Mouse (Mus musculus): Measurements from ENCODE around the gene 9330161L09Rik.
"Not testable (repeated sequence)": the region's sequence is repeated elsewhere in the genome, so short reads cannot be mapped to it uniquely, and the experiment has no call there.

9330161L09Rik gene

GRCm38 (mm10) chr12:103407720-103408119 is at the start of gene 9330161L09Rik:
Gene 9330161L09Rik, minus strand, starts transcription at chr12:103407820.
- DNase-seq, result no peak

- DNase-seq, result no peak
Measured at GRCm38 (mm10) chr12:103457140-103457539, 49.5 kb upstream of the 9330161L09Rik start, which contains the start of gene Ifi27l2b. Gene Ifi27l2b, minus strand, starts transcription at chr12:103457223.

GRCm38 (mm10) chr12:103456727-103457126 is 49.1 kb upstream of the 9330161L09Rik start:
- DNase-seq, result not testable (repeated sequence)

- DNase-seq, result no peak
Measured at GRCm38 (mm10) chr12:103453361-103453760, 45.7 kb upstream of the 9330161L09Rik start.

- DNase-seq, result no peak
Measured at GRCm38 (mm10) chr12:103445060-103445459, 37.4 kb upstream of the 9330161L09Rik start.

- not testable (repeated sequence) for DNase-seq
Measured at GRCm38 (mm10) chr12:103444261-103444660, 36.6 kb upstream of the 9330161L09Rik start.

- peak; percentile 47 for DNase-seq
Measured at GRCm38 (mm10) chr12:103443524-103443923, 35.9 kb upstream of the 9330161L09Rik start, which contains the start of gene Ifi27l2a. Gene Ifi27l2a, minus strand, starts transcription at chr12:103443680.

GRCm38 (mm10) chr12:103437601-103438000 is 30.0 kb upstream of the 9330161L09Rik start:
- DNase-seq, result no peak

- no peak for DNase-seq
Measured at GRCm38 (mm10) chr12:103434861-103435260, 27.2 kb upstream of the 9330161L09Rik start.

- DNase-seq, result peak; percentile 61 to 63
Measured at GRCm38 (mm10) chr12:103433986-103434731, 26.5 kb upstream of the 9330161L09Rik start, which contains the start of gene Ifi27. Gene Ifi27, plus strand, starts transcription at chr12:103434211.

GRCm38 (mm10) chr12:103433430-103433829 is 25.8 kb upstream of the 9330161L09Rik start:
- DNase-seq, result no peak

GRCm38 (mm10) chr12:103426710-103427109 is 19.1 kb upstream of the 9330161L09Rik start:
- DNase-seq, result no peak

GRCm38 (mm10) chr12:103425729-103426470 is 18.3 kb upstream of the 9330161L09Rik start, which contains the start of gene Ddx24:
Gene Ddx24, minus strand, starts transcription at chr12:103425830.
- peak; percentile 99 for DNase-seq

GRCm38 (mm10) chr12:103425016-103425728 is 17.6 kb upstream of the 9330161L09Rik start:
- no peak for DNase-seq

GRCm38 (mm10) chr12:103408144-103408543 is 524 bp upstream of the 9330161L09Rik start:
- DNase-seq, result no peak

- no peak for DNase-seq
Measured at GRCm38 (mm10) chr12:103404131-103404530, 3.5 kb downstream of the 9330161L09Rik start.

- DNase-seq, result peak; percentile 18 to 21
Measured at GRCm38 (mm10) chr12:103396751-103397150, 10.9 kb downstream of the 9330161L09Rik start.

- no peak for DNase-seq
Measured at GRCm38 (mm10) chr12:103395486-103396275, 11.9 kb downstream of the 9330161L09Rik start.

- DNase-seq, result no peak
Measured at GRCm38 (mm10) chr12:103393528-103393927, 14.1 kb downstream of the 9330161L09Rik start.

GRCm38 (mm10) chr12:103391098-103391497 is 16.5 kb downstream of the 9330161L09Rik start:
- DNase-seq, result no peak

- DNase-seq, result no peak
Measured at GRCm38 (mm10) chr12:103389982-103390381, 17.6 kb downstream of the 9330161L09Rik start.

GRCm38 (mm10) chr12:103389348-103389727 is 18.3 kb downstream of the 9330161L09Rik start:
- DNase-seq, result no peak

Data from B cell, adult 2 months (primary cell).